Mouse (Mus musculus): Measurements from ENCODE around the gene Manbal. TPM values are rescaled to one million over a fixed set of nuclear protein-coding genes. Genes with fewer than 3 reads are reported as not detected.
A peak's percentile ranks its signal among the peaks of the same experiment; 100 is the strongest.

Gene Manbal
- polyA plus RNA-seq, 1 experiment, result 101 TPM

DNA sequence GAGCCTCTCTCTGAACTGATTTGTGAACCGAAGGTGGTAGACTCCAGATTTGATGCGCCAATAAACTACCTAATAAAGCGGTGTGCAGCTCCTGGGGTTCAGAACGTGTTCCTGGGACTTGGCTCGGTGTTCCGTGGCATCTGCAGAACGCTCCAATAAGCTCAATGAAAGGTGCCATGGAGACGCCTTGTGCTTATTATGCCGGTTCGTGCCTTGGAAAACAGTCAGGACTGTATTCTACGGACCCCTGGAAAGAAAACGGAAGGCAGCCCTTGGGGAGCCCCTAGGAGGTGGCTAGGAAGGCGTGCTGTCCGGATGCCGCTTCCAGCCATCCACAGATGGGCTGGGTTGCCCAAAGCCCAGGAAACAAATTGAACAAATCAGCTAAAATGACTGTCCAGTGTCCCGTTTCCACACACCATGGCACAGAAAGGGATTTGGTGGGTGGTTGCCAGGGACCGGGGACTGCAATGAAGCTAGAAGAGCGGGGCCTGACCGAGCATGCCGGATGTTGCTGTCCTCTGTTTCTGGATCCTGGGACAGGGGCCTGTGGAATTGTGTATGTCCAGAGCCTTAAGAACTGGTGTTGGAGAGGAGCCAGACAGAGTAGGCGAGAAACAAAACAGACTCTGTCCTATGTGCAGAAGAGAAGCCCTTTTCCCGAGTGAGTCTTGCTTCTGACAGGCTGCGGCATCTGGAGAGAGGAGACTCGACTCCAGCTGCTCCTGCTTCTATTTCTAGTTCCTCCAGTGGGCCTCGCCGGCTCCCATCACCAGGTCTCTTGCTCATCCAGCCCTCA is 19.8 kb upstream of the Manbal start, which contains the start of gene Ghrh:
Ghrh (minus strand) TSS at position 146 of the 799 bp plus-strand sequence.
- Histone ChIP-seq H3K4me1 (ENCODE audit: control insufficient read depth, insufficient read depth, low read length) (no peaks in the 10 kb centered on the region; the same call in none of the 2 replicates), H3K27me3 (ENCODE audit: control insufficient read depth, insufficient read depth, low read length) (no peaks in the 10 kb centered on the region), H3K4me3 (replicated peaks; ENCODE audit: insufficient read depth, low read depth, low read length) (no peak within 1 kb of the TSS), H3K27ac (ENCODE audit: insufficient read depth, low read length) (no peak within 1 kb of the TSS)
- 15% methylated on average over 26 of the region's 26 CpGs for WGBS
- no peak for TF ChIP-seq CTCF (IDR thresholded peaks at IDR 0.05; ENCODE audit: borderline replicate concordance, insufficient read depth, low read depth, low read length)
- no peak for TF ChIP-seq POLR2A (IDR thresholded peaks at IDR 0.05; ENCODE audit: borderline replicate concordance, insufficient read depth, low read length)
- DNase-seq, result peak; percentile 35 to 40

DNA sequence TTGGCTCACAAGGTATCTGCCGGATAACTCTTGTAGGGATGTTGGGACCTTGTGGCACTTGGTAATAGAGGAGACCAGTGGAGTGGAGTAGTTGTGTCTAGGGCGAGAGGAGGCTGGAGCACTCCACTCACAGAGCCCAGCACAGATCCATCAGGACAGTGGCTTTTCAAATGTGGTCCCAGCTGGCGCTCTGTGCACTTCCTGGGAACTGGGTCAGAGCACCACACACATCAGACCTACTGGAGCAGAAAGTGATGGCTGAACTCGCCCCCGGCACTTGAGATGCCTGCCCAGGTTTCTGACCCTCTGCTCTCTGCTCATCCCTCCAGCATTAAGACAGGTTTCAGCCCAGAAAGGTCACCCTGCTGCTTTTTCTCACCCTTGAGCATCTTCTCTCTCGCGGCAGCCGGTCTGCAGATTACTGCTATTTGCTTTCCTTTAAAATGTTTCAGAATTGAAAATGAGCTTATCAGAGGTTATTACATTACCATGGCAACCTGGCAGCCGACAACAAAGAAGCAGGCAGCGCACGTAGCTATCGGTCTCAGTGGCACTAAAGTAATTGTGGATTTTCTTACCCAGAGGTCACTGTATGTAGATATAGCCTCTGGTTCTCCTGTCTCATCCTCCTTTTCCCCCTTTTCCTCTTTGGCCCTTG is 18.1 kb upstream of the Manbal start:
- Histone ChIP-seq H3K27ac (ENCODE audit: insufficient read depth, low read length) (0 out of 2 replicates have a peak overlapping the region, but pooled peaks have one; percentile 36), H3K4me1 (ENCODE audit: control insufficient read depth, insufficient read depth, low read length) (no peaks in the 10 kb centered on the region; the same call in none of the 2 replicates), H3K27me3 (ENCODE audit: control insufficient read depth, insufficient read depth, low read length) (no peaks in the 10 kb centered on the region), H3K4me3 (replicated peaks; ENCODE audit: insufficient read depth, low read depth, low read length) (no peak overlapping the region)
- 56% methylated on average over 12 of the region's 12 CpGs for WGBS
- DNase-seq, result peak in 1 of 2 experiments; percentile 50
- TF ChIP-seq POLR2A (IDR thresholded peaks at IDR 0.05; ENCODE audit: borderline replicate concordance, insufficient read depth, low read length), result no peak
- TF ChIP-seq CTCF (IDR thresholded peaks at IDR 0.05; ENCODE audit: borderline replicate concordance, insufficient read depth, low read depth, low read length), result no peak

DNA sequence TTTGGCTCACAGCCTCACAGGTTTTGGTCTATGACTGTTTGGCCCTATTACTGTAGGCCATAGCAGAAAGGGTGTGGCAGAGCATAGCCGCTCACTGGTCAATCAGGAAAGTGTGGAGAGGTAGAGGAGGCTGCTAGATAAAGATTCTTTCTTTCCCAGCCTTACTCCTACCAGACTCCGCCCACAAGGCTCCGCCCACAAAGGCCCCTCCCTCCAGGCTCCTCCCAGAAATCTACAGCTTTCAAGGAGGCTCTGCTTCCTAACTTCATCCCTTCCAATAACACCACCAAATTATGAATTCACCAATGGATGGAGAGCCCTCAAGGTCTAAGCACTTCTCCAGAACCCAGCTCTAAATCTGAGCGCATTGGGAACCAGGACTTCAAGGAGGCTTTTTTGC is 14.2 kb upstream of the Manbal start:
- no peaks in the 10 kb centered on the region for H3K27me3 ChIP-seq (ENCODE audit: control insufficient read depth, insufficient read depth, low read length)
- DNase-seq, result no peak
- H3K27ac ChIP-seq (ENCODE audit: insufficient read depth, low read length), result no peak overlapping the region
- no peaks in the 10 kb centered on the region for H3K4me1 ChIP-seq (ENCODE audit: control insufficient read depth, insufficient read depth, low read length)
- no peak for TF ChIP-seq POLR2A (IDR thresholded peaks at IDR 0.05; ENCODE audit: borderline replicate concordance, insufficient read depth, low read length)
- no peak for TF ChIP-seq CTCF (IDR thresholded peaks at IDR 0.05; ENCODE audit: borderline replicate concordance, insufficient read depth, low read depth, low read length)
- no peak overlapping the region for H3K4me3 ChIP-seq (replicated peaks; ENCODE audit: insufficient read depth, low read depth, low read length)
- WGBS, result 83% methylated on average over 4 of the region's 4 CpGs

DNA sequence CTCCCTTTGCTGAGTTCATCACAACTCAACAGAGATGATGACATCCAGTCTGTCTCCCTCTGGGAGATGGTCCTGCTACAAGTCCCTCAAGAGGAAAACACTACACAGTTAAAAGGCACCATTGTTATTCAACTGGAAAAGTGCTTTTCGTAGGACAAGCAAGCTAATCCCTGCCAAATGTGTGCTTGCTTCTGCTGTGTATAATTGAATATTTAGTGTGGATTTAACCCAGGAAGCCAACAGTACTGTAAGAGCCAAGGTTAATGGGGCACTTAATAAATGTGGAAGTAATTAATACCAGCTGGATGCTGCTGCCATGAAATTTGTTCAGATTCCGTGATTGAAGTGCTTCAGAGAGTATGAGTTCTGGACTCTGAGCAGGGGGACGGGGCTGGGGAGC is 13.3 kb upstream of the Manbal start:
- Histone ChIP-seq H3K4me3 (replicated peaks; ENCODE audit: insufficient read depth, low read depth, low read length) (no peak overlapping the region), H3K4me1 (ENCODE audit: control insufficient read depth, insufficient read depth, low read length) (no peaks in the 10 kb centered on the region), H3K27ac (ENCODE audit: insufficient read depth, low read length) (no peak overlapping the region), H3K27me3 (ENCODE audit: control insufficient read depth, insufficient read depth, low read length) (no peaks in the 10 kb centered on the region)
- DNase-seq, result no peak
- WGBS, result 26% methylated on average over 3 of the region's 3 CpGs
- TF ChIP-seq POLR2A (IDR thresholded peaks at IDR 0.05; ENCODE audit: borderline replicate concordance, insufficient read depth, low read length) (no peak), CTCF (IDR thresholded peaks at IDR 0.05; ENCODE audit: borderline replicate concordance, insufficient read depth, low read depth, low read length) (no peak)

- no peak overlapping the region for H3K4me3 ChIP-seq (replicated peaks; ENCODE audit: insufficient read depth, low read depth, low read length)
- H3K27me3 ChIP-seq (ENCODE audit: control insufficient read depth, insufficient read depth, low read length), result no peaks in the 10 kb centered on the region
- no peaks in the 10 kb centered on the region for H3K4me1 ChIP-seq (ENCODE audit: control insufficient read depth, insufficient read depth, low read length)
- no peak overlapping the region for H3K27ac ChIP-seq (ENCODE audit: insufficient read depth, low read length)
- no peak for TF ChIP-seq CTCF (IDR thresholded peaks at IDR 0.05; ENCODE audit: borderline replicate concordance, insufficient read depth, low read depth, low read length)
- no peak for TF ChIP-seq POLR2A (IDR thresholded peaks at IDR 0.05; ENCODE audit: borderline replicate concordance, insufficient read depth, low read length)
- WGBS, result 84% methylated on average over 5 of the region's 5 CpGs
- no peak for DNase-seq
Measured at GRCm38 (mm10) chr2:157360028-157360427, 7.4 kb upstream of the Manbal start.

DNA sequence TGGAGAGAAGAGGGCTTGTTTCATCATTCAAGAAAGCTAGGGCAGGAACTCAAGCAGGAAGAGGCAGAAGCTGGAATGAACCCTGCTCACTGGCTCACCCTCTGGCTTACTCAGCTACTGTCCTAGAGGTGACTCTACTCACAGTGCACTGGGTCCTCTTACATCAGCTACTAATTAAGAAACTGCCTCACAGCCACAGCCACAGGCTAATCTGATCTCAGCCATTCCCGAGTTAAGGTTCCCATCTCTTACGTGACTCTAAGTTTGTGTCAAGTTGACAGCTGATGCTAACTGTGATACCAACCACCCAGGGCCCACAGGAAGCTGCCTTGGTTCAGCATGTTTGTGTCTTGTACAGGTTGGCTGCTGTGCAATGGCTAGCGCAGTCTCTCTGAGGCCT is 4.4 kb upstream of the Manbal start:
- Histone ChIP-seq H3K4me1 (ENCODE audit: control insufficient read depth, insufficient read depth, low read length) (no peaks in the 10 kb centered on the region; the same call in 1 of the 2 replicates), H3K27ac (ENCODE audit: insufficient read depth, low read length) (no peak overlapping the region), H3K27me3 (ENCODE audit: control insufficient read depth, insufficient read depth, low read length) (no peaks in the 10 kb centered on the region), H3K4me3 (replicated peaks; ENCODE audit: insufficient read depth, low read depth, low read length) (no peak overlapping the region)
- DNase-seq, result no peak
- no peak for TF ChIP-seq POLR2A (IDR thresholded peaks at IDR 0.05; ENCODE audit: borderline replicate concordance, insufficient read depth, low read length)
- TF ChIP-seq CTCF (IDR thresholded peaks at IDR 0.05; ENCODE audit: borderline replicate concordance, insufficient read depth, low read depth, low read length), result no peak
- 96% methylated on average over 3 of the region's 3 CpGs for WGBS

DNA sequence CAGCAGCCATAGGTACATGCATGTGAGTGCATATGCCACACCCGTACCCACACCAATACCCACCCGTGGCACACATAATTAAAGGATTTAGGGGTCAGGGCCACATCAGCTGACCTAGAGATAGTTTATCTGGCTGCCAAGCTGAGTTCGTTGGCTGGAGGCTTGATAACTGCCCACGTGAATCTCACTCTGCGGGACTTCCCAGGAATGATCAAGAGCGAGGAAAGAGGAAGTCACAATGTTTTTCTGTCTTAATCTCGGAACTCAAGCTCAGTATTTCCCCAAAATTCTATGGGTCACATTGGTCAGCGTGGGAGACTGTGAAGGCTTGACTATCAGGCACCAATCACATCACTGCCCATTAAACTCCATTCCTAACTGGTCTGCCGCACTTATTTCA is 632 bp upstream of the Manbal start:
- WGBS, result 91% methylated on average over 9 of the region's 9 CpGs
- no peaks in the 10 kb centered on the region for H3K27me3 ChIP-seq (ENCODE audit: control insufficient read depth, insufficient read depth, low read length)
- H3K4me3 ChIP-seq (replicated peaks; ENCODE audit: insufficient read depth, low read depth, low read length), result no peak overlapping the region
- DNase-seq, result no peak
- H3K27ac ChIP-seq (ENCODE audit: insufficient read depth, low read length), result no peak overlapping the region
- H3K4me1 ChIP-seq (ENCODE audit: control insufficient read depth, insufficient read depth, low read length), result no peaks in the 10 kb centered on the region; the same call in 1 of the 2 replicates
- TF ChIP-seq POLR2A (IDR thresholded peaks at IDR 0.05; ENCODE audit: borderline replicate concordance, insufficient read depth, low read length) (no peak), CTCF (IDR thresholded peaks at IDR 0.05; ENCODE audit: borderline replicate concordance, insufficient read depth, low read depth, low read length) (no peak)

All from cerebellum, adult 2 months (tissue).